Mouse (Mus musculus) ES-E14 (cell line): Measurements from ENCODE around the gene Rab6a. TPM values are rescaled to one million over a fixed set of nuclear protein-coding genes. Genes with fewer than 3 reads are reported as not detected.

Experiments
- DNase-seq: peaks from one replicate; pipeline ENCODE4 v3.0.0-alpha.2; 2013; ENCODE audit warnings: low read depth, low spot score
- H3K27ac ChIP-seq: 2 replicates; pipeline ENCODE4 v1.5.1; 2012; ENCODE audit warnings: low read depth, mild to moderate bottlenecking, low read length, moderate library complexity, mixed read lengths; ENCODE audit not compliant: poor library complexity, insufficient read depth, severe bottlenecking
- H3K36me3 ChIP-seq: 2 replicates; pipeline ENCODE4 v1.6.1; 2012; ENCODE audit warnings: mild to moderate bottlenecking, low read length, moderate library complexity, mixed read lengths; ENCODE audit not compliant: control insufficient read depth, poor library complexity, insufficient read depth, severe bottlenecking
- H3K4me1 ChIP-seq, 2 experiments: fragments of 150-350 bp in 1 of 2; sonication (generic) in 1 of 2; 2 replicates each; pipeline ENCODE4 v1.6.1; 2012; ENCODE audit warnings: low read length in 2 of 2, mild to moderate bottlenecking in 1 of 2, mixed read lengths in 1 of 2; ENCODE audit not compliant: control insufficient read depth in 2 of 2, insufficient read depth in 2 of 2, poor library complexity in 1 of 2
- H3K4me3 ChIP-seq, 2 experiments: fragments of 150-350 bp in 1 of 2; sonication (generic) in 1 of 2; 2 replicates each; pipeline ENCODE4 v1.5.1; 2012; ENCODE audit warnings: low read length in 2 of 2, low read depth in 1 of 2, mild to moderate bottlenecking in 1 of 2, mixed read lengths in 1 of 2; ENCODE audit not compliant: insufficient read depth in 1 of 2, poor library complexity in 1 of 2, severe bottlenecking in 1 of 2
- H3K9ac ChIP-seq: 2 replicates; pipeline ENCODE4 v1.6.1; 2012; ENCODE audit warnings: low read depth, mild to moderate bottlenecking, low read length, mixed read lengths; ENCODE audit not compliant: poor library complexity, insufficient read depth, severe bottlenecking
- H3K9me3 ChIP-seq: fragments of 150-350 bp; sonication (generic); 2 replicates; pipeline ENCODE4 v1.6.1; 2012; ENCODE audit warnings: low read depth, mild to moderate bottlenecking, low read length; ENCODE audit not compliant: control insufficient read depth, insufficient read depth
- CHD2 ChIP-seq: IDR thresholded peaks from 2 replicates; pipeline ENCODE4 v1.6.1; 2014; ENCODE audit warnings: mild to moderate bottlenecking, low read depth, low read length, inconsistent platforms
- HCFC1 ChIP-seq: IDR thresholded peaks from 2 replicates; pipeline ENCODE4 v1.6.1; 2012; ENCODE audit warnings: low read length, inconsistent platforms, borderline replicate concordance; ENCODE audit not compliant: insufficient read depth
- MAFK ChIP-seq: IDR thresholded peaks from 2 replicates; pipeline ENCODE4 v1.6.1; 2014; ENCODE audit warnings: mild to moderate bottlenecking, low read depth, low read length, inconsistent platforms; ENCODE audit not compliant: insufficient read depth
- ZC3H11A ChIP-seq: IDR thresholded peaks from 2 replicates; pipeline ENCODE4 v1.6.1; 2012; ENCODE audit warnings: low read depth, mild to moderate bottlenecking, inconsistent platforms, low read length, borderline replicate concordance
- ZNF384 ChIP-seq: IDR thresholded peaks from 2 replicates; pipeline ENCODE4 v1.6.1; 2012; ENCODE audit warnings: low read depth, low read length, inconsistent platforms
- in situ Hi-C, 2 experiments: fragments of 600-800 bp; cut with MboI; formaldehyde crosslinking; loops; one replicate each; pipeline ENCODE4 v1.15.1; 2025; ENCODE audit warnings: low sequenced_read_pairs in 2 of 2, inconsistent platforms in 1 of 2; ENCODE audit not compliant: unreplicated experiment in 2 of 2
- total RNA-seq: library from RNA; depleted of rRNA; stranded (reverse); fragments of 300-350 nt; gene quantifications from 2 replicates; pipeline ENCODE4 v1.2.3, GENCODE M21; 2012

Gene Rab6a
- total RNA-seq, 1 experiment: 61.8 TPM

GRCm38 (mm10) chr7:100651011-100651410 is 43.8 kb downstream of the Rab6a start:
- no peak for DNase-seq
- no peak overlapping the region for H3K4me3 ChIP-seq
- in situ Hi-C loops: no loop called here
- H3K27ac ChIP-seq: no peak overlapping the region
- H3K9ac ChIP-seq: no peak overlapping the region
- no peaks in the 10 kb centered on the region for H3K36me3 ChIP-seq
- no peak for TF ChIP-seq ZC3H11A
- no peak for TF ChIP-seq ZNF384
- TF ChIP-seq HCFC1: no peak
- TF ChIP-seq MAFK: no peak
- no peak for TF ChIP-seq CHD2
- H3K4me1 ChIP-seq: peaks cover 0 to 4% of the 10 kb centered on the region in 2 experiments; a peak in 2 of 4 replicates
- no peaks in the 10 kb centered on the region for H3K9me3 ChIP-seq

DNA sequence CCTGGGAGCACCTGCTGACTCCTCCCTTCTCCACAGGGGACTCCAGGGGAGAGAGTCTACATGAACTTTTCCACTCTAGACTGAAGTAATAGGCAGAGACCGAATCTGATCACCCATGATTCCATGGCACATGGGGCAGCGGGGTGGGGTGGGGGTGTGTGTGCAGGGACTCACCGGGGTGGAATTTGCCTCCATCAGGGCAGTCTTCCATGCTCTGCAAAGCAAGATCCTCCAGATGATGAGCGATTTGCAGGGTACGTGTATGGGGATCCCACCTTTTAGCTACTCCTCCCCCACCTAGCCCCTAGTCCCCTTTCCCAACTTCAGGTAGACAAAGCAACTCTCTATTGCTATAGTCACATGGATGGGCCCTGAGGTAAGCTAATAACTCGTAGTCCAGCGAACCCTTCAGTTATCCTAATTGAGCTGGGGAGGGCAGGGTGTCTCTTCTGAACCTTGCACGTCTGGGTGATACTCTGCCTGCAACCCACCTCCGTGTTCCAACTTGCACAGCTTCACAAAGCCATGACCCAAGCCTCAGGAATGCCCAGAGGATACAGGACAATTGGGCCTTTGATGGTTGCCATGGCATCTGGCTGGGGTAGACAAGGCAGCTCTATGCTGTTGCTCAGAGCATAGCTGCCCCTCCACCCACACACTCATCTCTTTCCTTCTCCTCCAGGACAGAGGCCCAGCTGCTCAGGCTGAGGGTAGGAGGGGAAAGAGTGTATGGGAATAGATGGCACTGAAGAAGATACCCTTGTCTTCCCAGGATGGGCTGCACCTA is 46.5 kb downstream of the Rab6a start:
- TF ChIP-seq CHD2: no peak
- TF ChIP-seq HCFC1: no peak
- TF ChIP-seq ZNF384: no peak
- TF ChIP-seq ZC3H11A: no peak
- TF ChIP-seq MAFK: no peak
- in situ Hi-C loops: no loop called here
- H3K4me3 ChIP-seq: no peak overlapping the region
- no peak overlapping the region for H3K9ac ChIP-seq
- H3K27ac ChIP-seq: no peak overlapping the region
- no peaks in the 10 kb centered on the region for H3K36me3 ChIP-seq
- DNase-seq: no peak
- H3K9me3 ChIP-seq: no peaks in the 10 kb centered on the region
- peaks cover 3% of the 10 kb centered on the region in 2 experiments; a peak in 1 of 4 replicates for H3K4me1 ChIP-seq

GRCm38 (mm10) chr7:100654441-100654840 is 47.2 kb downstream of the Rab6a start:
- DNase-seq: no peak
- Histone ChIP-seq H3K27ac (no peak overlapping the region), H3K4me3 (no peak overlapping the region), H3K9ac (no peak overlapping the region), H3K9me3 (no peaks in the 10 kb centered on the region), H3K4me1 (peaks cover 3% of the 10 kb centered on the region in 2 experiments; a peak in 1 of 4 replicates), H3K36me3 (no peaks in the 10 kb centered on the region)
- TF ChIP-seq ZC3H11A (no peak), MAFK (no peak), HCFC1 (no peak), CHD2 (no peak)
- in situ Hi-C loops: no loop called here

DNA sequence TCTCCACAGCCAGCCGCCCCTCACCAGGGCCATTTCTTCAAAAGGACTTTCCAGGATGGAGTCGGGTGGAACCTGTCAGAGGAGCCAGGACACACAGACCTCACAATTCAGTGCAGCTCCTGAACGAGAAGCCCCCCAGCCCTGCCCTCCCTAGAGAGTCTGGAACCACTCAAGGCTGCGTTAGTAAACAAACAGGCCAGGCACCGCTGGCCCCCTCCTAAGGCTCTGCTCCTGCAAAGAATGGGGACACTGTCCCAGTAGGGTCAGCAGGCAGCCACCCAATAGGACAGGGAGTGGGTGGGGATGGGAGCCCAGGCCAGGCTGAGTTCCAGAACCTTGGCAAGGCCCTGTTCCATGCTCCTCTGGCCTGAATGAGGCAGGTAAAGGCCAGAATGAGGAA is 49.5 kb downstream of the Rab6a start:
- no peak for TF ChIP-seq CHD2
- no peak for TF ChIP-seq ZNF384
- no peak for TF ChIP-seq ZC3H11A
- no peak for TF ChIP-seq MAFK
- no peak for TF ChIP-seq HCFC1
- in situ Hi-C loops: no loop called here
- peaks cover 3% of the 10 kb centered on the region in 2 experiments; a peak in 1 of 4 replicates for H3K4me1 ChIP-seq
- no peak for DNase-seq
- no peak overlapping the region for H3K4me3 ChIP-seq
- no peak overlapping the region for H3K27ac ChIP-seq
- no peaks in the 10 kb centered on the region for H3K9me3 ChIP-seq
- no peaks in the 10 kb centered on the region for H3K36me3 ChIP-seq
- no peak overlapping the region for H3K9ac ChIP-seq
